Mouse (Mus musculus) left cerebral cortex, adult 11 months (tissue): ENCODE results near the gene Ldb3.
A peak's percentile ranks its signal among the peaks of the same experiment; 100 is the strongest.

ENCODE experiments used
- DNase-seq: peaks from one replicate; pipeline ENCODE4 v3.0.0; 2022; ENCODE audit warnings: low spot score

Gene Ldb3

DNA sequence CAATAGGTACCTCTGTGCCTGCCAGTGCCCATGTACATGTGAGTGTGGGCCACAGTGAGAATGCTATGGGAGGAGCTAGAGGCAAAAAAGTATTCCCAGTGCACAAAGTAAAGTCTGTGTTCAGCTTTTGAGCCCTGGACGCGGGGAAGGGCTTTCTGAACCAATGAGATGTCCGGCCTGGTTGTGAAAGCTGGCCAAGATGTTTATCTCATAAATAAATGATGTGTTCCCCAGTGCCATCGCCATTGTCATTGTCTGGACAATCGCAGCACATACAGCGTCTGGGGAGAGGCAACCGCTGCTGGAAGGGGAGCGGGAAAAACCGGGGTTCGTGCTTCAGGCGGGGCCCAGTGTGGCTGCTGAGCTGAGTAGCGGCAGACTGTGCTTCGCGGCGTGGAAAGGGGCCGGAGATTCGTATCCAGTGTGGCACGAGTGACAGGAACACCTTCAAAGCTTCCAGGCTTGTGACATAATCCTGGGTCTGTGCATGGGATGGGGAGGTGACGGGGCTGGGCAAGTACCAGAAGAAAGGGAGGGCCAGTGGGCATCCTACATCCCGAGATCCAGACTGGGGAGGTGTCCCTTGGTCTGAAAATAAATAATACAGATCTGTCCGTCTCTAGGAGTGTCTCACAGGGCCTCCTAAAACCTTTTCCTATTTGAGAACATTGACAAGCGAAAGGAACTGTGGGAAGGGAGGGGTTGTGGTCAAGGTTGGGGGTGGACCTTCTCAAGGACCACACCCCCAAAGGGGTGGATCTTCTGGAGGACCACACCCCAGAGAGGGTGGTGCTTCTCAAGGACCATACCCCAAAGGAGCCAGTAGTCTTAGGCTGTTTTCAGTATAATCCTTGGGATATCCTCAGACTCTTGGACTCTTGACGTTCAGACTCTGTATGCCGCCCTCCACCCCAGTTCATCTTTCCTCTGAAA, 2.5 kb upstream of the Ldb3 start:
- peak; percentile 34 for DNase-seq

DNA sequence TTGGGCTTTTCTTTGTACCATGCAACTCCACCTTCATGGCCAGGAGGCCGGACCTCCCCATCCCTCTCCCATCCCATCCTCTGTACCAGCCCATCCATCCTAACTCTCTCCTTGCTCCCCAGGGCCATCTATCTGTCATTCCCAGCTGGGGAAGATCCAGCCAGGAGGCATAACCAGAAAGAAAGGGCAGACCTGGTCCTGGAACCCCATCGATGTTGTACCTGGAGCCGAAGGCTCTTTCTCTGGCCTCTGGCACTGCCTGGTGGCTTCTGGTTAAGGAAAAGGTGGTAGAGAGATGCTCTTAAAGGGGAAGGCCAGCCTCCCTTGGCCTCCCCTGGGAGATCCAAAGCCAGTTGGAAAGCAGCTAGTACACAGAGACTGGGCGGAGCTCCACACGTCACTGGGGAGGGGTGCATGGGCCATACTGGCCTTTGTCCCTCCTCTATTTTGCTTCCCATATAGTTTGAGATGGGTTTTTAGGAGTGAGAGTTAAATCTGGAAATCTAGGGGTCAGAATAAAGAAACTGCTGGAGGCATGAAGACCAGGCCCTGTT, 1.6 kb upstream of the Ldb3 start:
- no peak for DNase-seq

DNA sequence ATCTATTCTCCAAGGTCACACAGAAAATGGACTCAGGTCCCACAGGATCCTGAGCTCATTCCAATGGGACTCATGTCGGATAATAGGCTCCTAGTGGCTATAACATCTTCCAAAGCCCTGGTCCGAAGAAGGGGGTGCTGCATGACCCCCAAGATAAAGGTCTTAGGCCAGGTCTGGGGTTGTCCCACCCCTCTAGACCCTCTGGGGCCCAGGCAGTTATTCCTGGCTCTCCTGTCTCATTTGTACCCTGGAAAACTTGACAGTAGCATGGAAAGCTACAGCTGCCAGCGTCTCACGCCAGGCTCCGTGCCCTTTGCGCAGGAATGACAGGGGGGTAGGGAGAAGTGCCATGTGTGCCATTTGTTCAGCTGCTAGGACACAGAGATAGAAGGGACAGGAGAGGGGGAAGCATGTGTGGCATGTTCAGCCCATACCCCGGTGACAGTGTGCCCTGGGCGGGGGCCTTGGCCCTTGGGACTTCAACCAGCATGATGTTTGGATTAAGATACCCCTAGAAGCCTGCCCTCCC, 767 bp upstream of the Ldb3 start:
- DNase-seq, result no peak

DNA sequence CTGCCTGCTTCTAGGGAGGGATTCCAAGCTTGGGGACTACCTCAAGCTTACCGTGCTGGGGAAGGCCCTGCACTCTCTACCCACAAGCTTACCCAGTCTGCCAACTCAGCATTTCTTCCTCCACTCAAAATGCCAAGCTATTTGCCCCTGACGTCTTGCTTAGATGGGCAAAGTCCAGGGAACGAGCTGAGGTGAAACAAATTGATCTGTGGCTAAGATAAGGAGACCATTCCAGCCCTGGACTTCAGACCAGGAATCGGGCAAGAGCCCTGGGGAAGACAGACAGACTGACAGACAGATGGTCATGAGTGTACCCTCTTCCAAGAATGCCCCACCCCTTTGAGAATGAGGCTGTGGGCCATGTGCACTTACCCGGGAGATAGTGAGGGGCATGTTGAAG, 477 bp downstream of the Ldb3 start:
- DNase-seq, result no peak

DNA sequence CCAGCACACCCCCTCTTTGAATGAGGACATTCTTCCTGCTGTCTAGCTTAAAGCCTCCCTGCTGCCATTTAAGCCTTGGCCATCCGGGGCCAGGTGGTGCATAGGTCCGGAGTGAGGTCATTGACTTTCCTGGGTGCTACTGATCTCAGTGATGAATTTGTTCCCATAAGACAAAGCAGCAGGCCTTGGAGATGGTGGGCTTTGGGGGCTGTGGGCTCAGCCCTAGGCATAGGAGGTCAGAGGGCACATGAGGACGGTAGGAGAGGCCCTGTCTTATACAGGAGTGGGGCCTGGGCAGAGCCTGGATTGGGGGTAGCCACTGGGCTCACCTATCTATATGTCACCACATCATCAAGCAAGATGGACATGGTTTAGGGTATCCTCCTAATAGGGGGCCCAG, 1.6 kb downstream of the Ldb3 start:
- DNase-seq, result no peak

DNA sequence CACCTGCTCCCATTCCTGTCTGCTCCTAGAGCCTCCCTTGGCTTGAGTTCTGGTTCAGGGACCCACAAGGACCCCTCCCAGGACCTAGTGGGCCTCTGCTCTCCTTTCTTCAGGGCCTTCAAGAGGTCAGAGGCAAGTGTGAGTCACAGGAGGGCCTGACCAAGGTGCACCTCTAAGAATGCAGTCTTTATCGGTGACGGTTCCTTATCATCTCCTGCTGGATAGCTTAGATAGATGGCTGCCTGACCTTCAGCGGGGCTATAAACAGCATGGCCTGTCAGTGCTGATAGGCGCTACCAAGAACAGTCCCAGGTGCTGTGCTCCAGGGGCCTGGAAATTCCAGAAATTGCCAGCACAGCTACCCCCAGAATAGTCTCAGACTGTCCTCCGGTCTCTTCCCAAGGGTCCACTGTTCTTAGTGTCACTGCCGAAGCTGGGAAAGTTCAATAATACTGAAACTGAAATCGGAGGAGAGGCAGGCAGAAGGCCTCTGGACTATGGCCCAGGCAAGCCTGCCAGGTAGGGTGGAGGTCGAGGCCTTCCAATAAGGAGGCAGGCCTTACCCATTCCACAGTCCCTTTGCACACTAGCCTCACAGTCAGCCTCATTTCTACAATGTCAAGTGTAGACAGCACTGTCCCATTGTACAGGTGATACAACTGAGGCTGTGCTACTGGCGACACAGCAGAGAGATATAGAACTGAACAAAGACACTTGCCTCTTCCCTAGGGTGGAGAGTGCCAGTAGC, 3.0 kb downstream of the Ldb3 start:
- DNase-seq, result no peak

DNA sequence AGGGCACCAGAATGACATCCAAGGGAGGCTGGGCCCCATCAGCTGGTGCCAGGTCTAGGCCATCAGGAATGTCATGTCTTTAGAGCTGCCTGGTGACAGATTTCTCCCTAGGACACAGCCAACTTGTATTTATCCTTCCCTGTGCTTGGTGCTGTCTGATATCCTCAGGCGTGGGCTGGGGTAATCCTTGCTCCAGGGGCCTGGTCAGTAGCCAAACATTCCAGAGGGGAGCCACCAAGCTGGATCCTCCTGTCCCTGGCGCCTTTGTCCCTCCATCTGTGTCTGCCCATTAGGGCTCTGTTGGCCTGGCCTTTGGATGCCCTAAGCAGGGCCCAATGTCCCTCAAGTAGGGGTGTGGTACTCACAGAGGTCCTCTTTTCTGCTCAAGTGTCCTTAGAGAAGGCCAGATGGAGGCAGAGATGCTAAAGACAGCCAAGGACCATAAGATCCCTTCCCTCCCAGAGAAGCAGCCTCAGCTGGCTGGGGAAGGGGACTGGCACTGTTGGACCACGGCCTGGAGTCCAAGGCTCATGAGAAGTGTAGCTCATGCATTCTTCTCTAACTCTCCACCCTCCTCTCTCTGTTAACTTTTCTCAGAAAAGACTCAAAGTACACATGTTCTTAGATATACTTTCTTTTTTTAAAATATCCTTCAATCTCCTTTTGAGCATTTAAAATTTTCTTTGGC, 5.6 kb downstream of the Ldb3 start:
- no peak for DNase-seq

DNA sequence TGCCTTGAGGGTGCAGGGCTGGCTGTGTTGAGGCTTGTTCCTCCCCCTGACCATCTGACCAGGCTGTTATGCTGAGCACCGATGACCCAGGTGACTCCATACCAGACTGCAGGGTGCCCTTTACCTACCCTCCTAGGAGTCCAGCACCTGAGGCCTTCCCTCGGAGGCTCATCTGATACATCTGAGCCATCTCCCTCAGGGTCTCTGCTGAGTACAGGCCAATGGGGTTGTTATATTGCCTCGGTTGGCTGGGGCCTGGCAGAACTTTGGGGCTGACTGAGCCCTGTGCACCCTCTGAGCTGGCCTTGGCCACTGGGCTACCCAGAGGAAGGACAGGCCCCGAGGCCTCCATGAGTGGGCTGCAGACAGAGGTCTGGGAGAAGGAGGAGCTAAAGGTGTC, 11.6 kb downstream of the Ldb3 start:
- DNase-seq, result no peak

DNA sequence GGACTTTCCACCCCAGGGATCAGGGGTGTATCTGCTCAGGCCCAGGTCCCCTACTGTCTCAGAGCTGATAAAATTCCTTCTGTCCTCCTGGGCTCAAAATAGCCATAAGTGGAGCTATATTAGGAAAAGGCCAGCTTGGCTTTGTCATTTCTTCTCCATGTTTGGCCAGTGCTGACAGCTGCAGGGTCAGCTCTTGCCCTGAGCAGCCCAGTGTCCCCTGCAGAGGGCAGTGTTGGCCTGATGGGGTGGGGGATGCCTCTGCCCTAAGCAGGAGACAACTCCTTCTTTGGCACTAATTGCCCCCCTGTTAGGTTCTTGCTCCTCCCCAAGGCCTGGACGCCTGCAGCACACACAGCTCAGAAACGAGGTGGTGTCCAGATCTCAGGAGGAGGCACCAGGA, 14.4 kb downstream of the Ldb3 start:
- DNase-seq, result no peak

DNA sequence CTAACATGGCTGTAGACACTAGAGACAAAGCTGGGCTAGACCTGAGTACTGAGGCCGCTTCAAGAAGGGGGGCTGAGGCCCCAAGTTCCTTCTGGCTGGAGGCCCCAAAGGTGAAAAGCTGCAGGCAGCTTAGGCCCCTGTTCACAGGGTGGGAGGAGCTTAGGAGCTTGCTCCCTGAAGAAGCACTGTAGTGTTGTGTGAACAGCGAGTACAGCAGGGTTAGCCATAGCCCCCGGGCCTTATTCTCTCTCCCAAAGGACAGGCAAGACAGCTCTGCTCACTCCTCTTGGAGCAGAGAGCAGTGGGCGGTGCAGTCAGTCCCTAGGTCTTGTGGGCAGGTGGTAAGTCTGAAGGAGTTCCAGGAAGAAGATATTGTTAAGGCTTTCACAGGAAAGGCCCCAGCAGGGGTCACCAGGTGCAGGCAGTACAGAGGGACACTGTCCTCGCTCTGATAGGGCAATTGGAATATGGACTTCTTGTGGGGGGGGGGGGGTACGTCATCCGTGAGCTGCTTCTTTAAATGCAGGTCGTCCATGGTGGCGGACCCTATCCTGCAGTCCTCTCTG, 15.1 kb downstream of the Ldb3 start:
- no peak for DNase-seq

DNA sequence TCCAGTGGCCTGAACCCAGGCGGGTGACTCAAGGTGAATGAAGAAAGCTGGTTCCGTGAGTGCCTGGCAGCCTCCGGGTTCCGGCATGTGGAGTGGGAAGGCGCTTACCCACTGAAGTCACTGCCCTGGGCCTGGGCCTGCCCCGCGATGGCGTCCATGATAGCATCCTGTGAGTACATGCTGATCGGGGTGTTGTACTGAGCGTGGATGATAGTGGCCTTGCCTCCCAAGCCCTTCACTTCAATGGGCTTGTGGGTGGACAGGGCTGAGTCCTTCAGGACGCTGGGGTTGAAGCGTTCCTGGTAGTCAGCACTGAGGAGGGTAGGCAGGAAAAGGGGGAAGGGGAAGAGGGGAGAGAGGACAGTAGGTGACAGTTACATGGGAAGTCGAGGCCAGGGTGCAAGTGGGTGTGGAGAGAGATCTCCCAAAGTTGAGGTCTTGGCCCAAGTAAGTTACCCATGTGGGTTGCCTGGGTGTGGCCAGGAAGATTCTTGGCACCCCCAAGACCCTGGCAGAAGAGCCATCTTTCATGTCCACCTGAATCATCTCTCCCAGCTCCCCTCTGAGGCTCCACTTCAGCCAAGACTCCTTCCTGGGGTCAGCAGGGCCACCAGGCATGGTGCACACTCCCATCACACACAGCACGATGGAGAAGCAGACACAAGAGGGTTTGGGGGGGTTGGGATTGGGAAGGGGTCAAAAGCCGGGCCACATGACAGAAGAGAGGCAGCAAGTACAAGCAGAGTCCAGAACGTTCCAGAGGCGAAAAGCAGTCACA, 16.7 kb downstream of the Ldb3 start:
- DNase-seq, result no peak

DNA sequence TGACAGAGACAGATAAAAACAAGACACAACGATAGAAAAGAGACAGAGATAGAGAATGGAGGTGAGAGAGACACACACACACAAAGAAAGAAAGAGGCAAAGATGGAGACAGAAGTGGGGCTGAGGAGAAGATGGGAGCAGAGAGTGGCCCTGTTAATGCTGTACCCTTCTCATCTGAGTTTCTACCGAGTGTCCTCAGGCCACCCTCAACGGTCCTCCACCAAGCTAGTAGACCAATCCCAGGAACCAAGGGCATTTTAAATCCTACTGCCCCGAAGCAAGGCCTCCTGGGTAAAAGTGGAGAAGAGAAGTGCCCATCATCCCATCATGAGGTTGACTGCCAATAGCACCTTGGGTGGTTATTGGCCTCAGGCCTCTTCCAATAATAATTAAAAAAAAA, 17.6 kb downstream of the Ldb3 start:
- no peak for DNase-seq

DNA sequence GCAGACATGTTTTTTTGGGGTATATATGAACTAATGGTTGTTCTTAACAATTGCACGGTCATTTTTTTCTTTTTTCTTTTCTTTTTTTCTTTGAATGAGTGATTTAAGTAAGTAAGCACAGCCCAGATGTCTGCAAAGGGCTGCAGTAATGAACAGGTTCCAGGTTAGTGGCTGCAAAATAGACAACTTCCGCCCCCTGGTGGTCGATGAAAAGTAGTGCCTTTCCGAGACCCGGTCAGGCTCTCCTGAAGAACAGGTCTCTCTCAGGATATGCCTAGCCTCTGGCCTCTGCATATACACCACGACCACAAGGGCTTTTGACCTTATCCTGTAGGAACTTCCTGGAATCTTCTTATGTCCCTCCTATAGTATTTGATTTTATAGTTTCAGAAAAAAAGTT, 18.2 kb downstream of the Ldb3 start:
- DNase-seq, result peak; percentile 53

DNA sequence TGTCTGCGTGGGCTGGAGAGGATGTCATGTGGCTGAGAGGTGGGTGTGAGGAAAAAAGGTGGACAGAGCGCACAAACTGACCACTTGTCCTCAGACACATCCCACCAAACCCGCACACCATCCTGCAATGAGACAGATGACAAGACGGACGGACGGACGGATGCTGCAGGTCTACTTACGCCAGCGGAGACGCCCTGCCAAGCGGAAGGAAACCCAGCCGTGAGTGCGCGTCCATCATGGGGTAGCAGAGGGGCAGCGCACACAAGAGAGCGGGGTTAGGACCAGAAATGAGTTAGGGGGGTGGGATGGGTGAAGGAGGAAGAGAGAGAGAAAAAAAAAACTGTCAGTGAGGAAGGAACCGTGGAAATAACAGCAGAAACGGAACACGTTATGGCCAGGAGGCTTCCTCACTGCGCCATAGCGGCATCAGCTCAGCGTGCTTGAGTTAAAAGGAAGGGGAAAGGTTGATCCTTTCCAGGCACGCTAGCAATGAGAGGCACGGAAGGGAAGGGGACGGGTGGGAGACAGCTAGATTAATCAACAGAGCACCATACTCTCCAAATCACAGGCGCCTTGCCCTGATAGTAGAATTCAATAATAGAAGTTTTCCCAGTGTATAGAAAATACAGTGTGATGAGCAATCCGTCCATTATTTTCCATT, 18.8 kb downstream of the Ldb3 start:
- no peak for DNase-seq

DNA sequence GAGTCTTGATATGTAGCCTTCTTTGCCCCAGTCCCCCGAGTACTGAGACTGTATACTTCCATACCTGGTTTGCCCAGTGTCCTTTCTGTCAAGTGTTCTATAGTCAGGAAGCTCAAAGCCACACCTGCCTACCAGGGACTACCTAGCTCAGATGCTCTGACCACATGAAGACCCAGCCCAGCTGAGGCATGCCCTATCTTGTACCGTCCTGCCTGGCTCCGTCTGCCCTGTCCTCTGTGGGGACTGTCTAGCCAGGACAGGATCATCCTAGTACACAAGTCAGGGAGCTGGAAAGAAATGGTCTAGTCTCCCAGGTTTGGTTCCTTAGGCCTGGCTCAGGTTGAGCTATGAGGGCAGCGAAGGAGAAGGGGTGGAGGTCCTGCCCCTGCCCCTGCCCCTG, 19.9 kb downstream of the Ldb3 start:
- DNase-seq, result no peak

DNA sequence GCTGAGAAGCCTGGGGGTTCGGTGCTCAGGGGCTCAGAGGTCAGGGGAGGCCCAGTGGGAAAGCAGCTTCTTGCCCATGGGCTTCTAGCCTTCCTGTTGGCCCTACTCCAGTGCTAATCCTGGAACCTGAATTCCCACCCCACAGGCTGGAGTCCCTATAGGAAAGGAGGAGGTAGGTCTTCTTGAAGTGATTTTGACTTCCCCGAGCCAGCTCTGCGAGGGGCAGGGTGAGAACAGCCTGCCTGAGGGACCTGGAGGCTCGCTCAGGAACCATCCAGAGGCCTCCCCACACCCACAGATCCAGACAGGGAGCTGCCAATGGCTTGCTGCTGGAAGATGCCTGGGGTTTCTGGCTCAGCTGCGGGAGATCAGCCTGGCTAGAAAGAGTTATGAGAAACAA, 20.8 kb downstream of the Ldb3 start:
- DNase-seq, result no peak

DNA sequence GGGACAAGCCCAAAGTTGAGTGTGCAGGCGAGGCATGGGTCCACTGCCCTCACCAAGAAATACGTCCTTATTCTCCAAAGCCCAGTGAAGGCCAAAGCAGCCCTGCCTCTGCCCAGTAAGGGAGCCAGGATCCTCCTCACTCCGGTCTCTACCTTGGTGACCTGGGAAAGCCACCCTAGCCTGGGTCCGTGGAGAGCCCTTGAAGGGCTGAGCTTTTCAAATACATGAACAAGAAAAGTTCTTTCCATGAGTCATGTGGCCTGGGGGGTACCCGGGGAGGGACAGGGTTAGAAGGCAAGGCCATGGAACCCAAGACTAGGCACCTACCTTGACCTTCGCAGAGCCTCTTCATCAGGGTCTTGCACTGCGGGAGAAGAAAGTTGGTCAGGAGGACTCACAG, 22.0 kb downstream of the Ldb3 start:
- no peak for DNase-seq

DNA sequence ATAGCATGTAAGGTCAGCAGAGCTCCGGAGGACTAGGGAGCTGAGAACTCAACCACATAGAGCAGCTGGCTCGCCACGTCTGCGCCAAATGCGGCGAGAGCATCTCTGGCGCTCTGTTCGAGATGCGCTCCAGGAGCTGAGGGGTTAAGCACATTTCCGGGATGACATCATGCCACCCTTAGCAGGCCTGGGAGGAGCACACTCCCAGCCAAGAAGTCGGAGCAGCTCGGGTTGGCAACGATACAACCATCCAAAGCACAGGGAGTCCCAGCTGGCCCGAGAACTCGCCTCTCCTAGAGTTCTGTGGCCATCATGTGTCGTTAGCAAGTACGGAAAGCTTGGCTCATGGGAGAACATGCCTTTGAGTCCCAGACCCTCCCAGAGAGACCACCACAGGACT, 22.8 kb downstream of the Ldb3 start:
- no peak for DNase-seq

DNA sequence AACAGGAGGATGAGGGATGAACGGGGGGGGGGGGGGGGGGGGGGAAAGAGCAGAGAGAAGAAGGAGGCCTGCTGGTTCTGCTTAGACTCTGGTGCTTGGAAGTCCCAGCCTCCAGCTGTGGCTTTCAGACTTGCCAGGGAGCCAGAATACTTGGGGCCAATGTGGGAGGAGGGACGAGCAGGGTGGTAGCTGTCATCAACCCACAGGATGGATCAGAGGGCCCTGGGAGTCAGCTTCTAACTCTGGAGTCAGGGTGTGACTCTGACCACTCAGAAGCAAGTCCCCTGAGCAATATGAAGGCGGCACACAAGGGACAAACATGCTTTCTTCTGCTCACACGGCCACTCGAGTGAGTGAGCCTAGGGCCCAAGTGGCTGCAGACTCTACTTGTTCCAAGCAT, 23.8 kb downstream of the Ldb3 start:
- no peak for DNase-seq

DNA sequence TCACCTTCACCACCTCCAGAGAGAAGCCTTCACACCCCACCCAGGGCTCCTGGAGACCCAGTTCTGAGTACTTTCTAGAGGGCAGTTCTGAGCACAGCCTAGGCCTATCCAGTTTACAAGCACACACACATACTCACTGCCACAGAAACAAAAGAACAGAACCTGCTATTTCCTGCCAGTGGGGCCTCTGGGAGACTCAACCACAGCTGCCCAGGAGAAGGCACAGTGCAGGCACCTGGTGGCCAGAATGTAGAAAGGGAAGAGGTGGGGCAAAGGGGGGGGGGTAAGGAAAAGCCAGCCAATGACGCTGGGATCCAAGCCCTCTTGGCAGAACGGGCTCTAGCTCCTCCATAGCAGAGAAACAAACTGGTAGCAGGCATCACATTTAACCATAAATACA, 26.1 kb downstream of the Ldb3 start:
- DNase-seq, result no peak

DNA sequence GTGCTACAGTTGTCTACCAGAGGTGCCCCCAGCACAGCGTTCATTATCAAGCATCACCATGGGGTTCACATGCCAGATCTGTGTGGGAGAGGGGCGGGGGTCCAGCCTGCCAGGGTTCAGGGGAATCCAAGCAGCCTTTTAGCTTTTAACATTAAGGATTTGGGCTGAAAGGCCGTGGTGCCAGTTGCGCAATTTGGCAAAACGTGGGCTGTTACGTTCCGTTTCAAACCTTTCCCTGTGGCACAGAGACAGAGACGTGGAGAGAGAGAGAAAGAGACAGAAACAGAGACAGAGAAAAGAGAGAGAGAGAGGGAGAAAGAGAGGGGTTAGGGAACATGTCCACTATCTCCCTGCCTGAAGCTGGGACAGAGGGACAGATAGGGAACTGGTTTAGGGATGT, 26.8 kb downstream of the Ldb3 start:
- no peak for DNase-seq
